Mouse (Mus musculus): ENCODE measurements around the gene Krtap17-1.

Krtap17-1 gene

GRCm38 (mm10) chr11:99993620-99994383, at the start of gene Krtap17-1:
TSS of gene Krtap17-1 (minus strand) at chr11:99993994.
- no peak for DNase-seq (ENCODE audit: low spot score)

- no peak for DNase-seq (ENCODE audit: low spot score)
Measured at GRCm38 (mm10) chr11:100041454-100041853, 47.7 kb upstream of the Krtap17-1 start, which contains the start of gene Krt34. TSS of gene Krt34 (minus strand) at chr11:100041554.

- DNase-seq (ENCODE audit: low spot score), result no peak
Measured at GRCm38 (mm10) chr11:100029768-100030167, 36.0 kb upstream of the Krtap17-1 start, which contains the start of gene Krt33b. TSS of gene Krt33b (minus strand) at chr11:100029868.

- DNase-seq (ENCODE audit: low spot score), result no peak
Measured at GRCm38 (mm10) chr11:100021438-100021837, 27.6 kb upstream of the Krtap17-1 start.

GRCm38 (mm10) chr11:100019466-100019865, 25.7 kb upstream of the Krtap17-1 start:
- peak; percentile 47 for DNase-seq (ENCODE audit: low spot score)

- no peak for DNase-seq (ENCODE audit: low spot score)
Measured at GRCm38 (mm10) chr11:100016112-100016511, 22.3 kb upstream of the Krtap17-1 start, which contains the start of gene Krt33a. TSS of gene Krt33a (minus strand) at chr11:100016212.

GRCm38 (mm10) chr11:100013691-100014171, 19.9 kb upstream of the Krtap17-1 start:
- DNase-seq (ENCODE audit: low spot score), result no peak

GRCm38 (mm10) chr11:100010682-100011081, 16.9 kb upstream of the Krtap17-1 start:
- no peak for DNase-seq (ENCODE audit: low spot score)

GRCm38 (mm10) chr11:100008336-100008735, 14.5 kb upstream of the Krtap17-1 start:
- DNase-seq (ENCODE audit: low spot score), result no peak

- DNase-seq (ENCODE audit: low spot score), result no peak
Measured at GRCm38 (mm10) chr11:100006624-100007023, 12.8 kb upstream of the Krtap17-1 start.

- no peak for DNase-seq (ENCODE audit: low spot score)
Measured at GRCm38 (mm10) chr11:100005905-100006304, 12.1 kb upstream of the Krtap17-1 start.

- peak; percentile 77 for DNase-seq (ENCODE audit: low spot score)
Measured at GRCm38 (mm10) chr11:100004846-100005245, 11.1 kb upstream of the Krtap17-1 start.

- DNase-seq (ENCODE audit: low spot score), result no peak
Measured at GRCm38 (mm10) chr11:99999091-99999490, 5.3 kb upstream of the Krtap17-1 start.

- no peak for DNase-seq (ENCODE audit: low spot score)
Measured at GRCm38 (mm10) chr11:99994384-99994661, 529 bp upstream of the Krtap17-1 start.

GRCm38 (mm10) chr11:99990571-99990970, 3.2 kb downstream of the Krtap17-1 start:
- DNase-seq (ENCODE audit: low spot score), result no peak

- no peak for DNase-seq (ENCODE audit: low spot score)
Measured at GRCm38 (mm10) chr11:99989881-99990405, 3.9 kb downstream of the Krtap17-1 start.

GRCm38 (mm10) chr11:99988530-99988929, 5.3 kb downstream of the Krtap17-1 start:
- DNase-seq (ENCODE audit: low spot score), result no peak

GRCm38 (mm10) chr11:99986180-99986647, 7.6 kb downstream of the Krtap17-1 start, which contains the start of gene Krtap16-1:
TSS of gene Krtap16-1 (minus strand) at chr11:99986597.
- no peak for DNase-seq (ENCODE audit: low spot score)

- no peak for DNase-seq (ENCODE audit: low spot score)
Measured at GRCm38 (mm10) chr11:99985291-99986092, 8.3 kb downstream of the Krtap17-1 start.

GRCm38 (mm10) chr11:99983442-99983841, 10.4 kb downstream of the Krtap17-1 start:
- no peak for DNase-seq (ENCODE audit: low spot score)

GRCm38 (mm10) chr11:99982731-99983130, 11.1 kb downstream of the Krtap17-1 start:
- DNase-seq (ENCODE audit: low spot score), result no peak

GRCm38 (mm10) chr11:99978953-99979352, 14.8 kb downstream of the Krtap17-1 start, which contains the start of gene Krtap29-1:
TSS of gene Krtap29-1 (minus strand) at chr11:99979053.
- no peak for DNase-seq (ENCODE audit: low spot score)

Measured in adipocyte (in vitro differentiated cells).